Mouse (Mus musculus): Measurements from ENCODE around the gene Fam83g.

- TF ChIP-seq CTCF (IDR thresholded peaks at IDR 0.05; ENCODE audit: extremely low read depth, insufficient read length, insufficient replicate concordance, low read depth, low read length) = no peak
- TF ChIP-seq POLR2A (IDR thresholded peaks at IDR 0.05; ENCODE audit: low read depth, low read length) = no peak
These were observed 25.4 kb upstream of the Fam83g start for GRCm38 (mm10) chr11:61658360-61658922.

Data from small intestine, adult 2 months (tissue).